Mouse (Mus musculus) inflammation-experienced regulatory T-cells, adult 6 months (primary cell): ENCODE measurements around the gene Chd3. TPM values are rescaled to one million over a fixed set of nuclear protein-coding genes. Genes with fewer than 3 reads are reported as not detected.
"Not testable (repeated sequence)": the region's sequence is repeated elsewhere in the genome, so short reads cannot be mapped to it uniquely, and the experiment has no call there.

Experiments used
- ATAC-seq: one replicate; pipeline ENCODE4 v1.8.0; 2017
- polyA plus RNA-seq, 3 experiments: library from polyadenylated mRNA; unstranded; fragments of 100-300 nt; shearing (Covaris generic); gene quantifications; one replicate each; pipeline ENCODE4 v1.2.1; 2017

Gene Chd3
- polyA plus RNA-seq, 3 experiments from 2014 or later = 30.0 to 68.3 (median 60.9) TPM

GRCm38 (mm10) chr11:69318000-69318399, 51.2 kb downstream of the Chd3 start:
- not testable (repeated sequence) for ATAC-seq

GRCm38 (mm10) chr11:69316361-69316760, 52.8 kb downstream of the Chd3 start:
- ATAC-seq = no peak

GRCm38 (mm10) chr11:69311266-69311665, 57.9 kb downstream of the Chd3 start:
- no peak for ATAC-seq

GRCm38 (mm10) chr11:69306039-69306438, 63.2 kb downstream of the Chd3 start:
- no peak for ATAC-seq

GRCm38 (mm10) chr11:69305291-69305690, 63.9 kb downstream of the Chd3 start:
- ATAC-seq = no peak

- ATAC-seq = no peak
These were observed 66.4 kb downstream of the Chd3 start for GRCm38 (mm10) chr11:69302817-69303216.

GRCm38 (mm10) chr11:69298231-69298630, 71.0 kb downstream of the Chd3 start:
- no peak for ATAC-seq

GRCm38 (mm10) chr11:69297799-69298198, 71.4 kb downstream of the Chd3 start:
- no peak for ATAC-seq

GRCm38 (mm10) chr11:69295286-69295685, 73.9 kb downstream of the Chd3 start:
- no peak for ATAC-seq

Other genes starting within 250 kb of the Chd3 start
- gene Hes7, start 249.0 kb downstream of the Chd3 start, polyA plus RNA-seq = not detected
- under 1 TPM in 1 of 3 experiments, not detected in 2; 0.63 TPM for gene 9130213A22Rik, start 246.8 kb downstream of the Chd3 start, polyA plus RNA-seq
- under 1 TPM in 1 of 3 experiments, not detected in 2; 0.13 TPM for gene Aloxe3, start 243.5 kb downstream of the Chd3 start, polyA plus RNA-seq
- gene Alox12b, start 212.4 kb downstream of the Chd3 start, polyA plus RNA-seq = not detected
- gene Alox8, start 171.6 kb downstream of the Chd3 start, polyA plus RNA-seq = 1 to 10 TPM; 3.7 to 5.0 (median 3.9) TPM
- under 1 TPM; 0.14 to 0.38 (median 0.17) TPM for gene Gucy2e, start 132.4 kb downstream of the Chd3 start, polyA plus RNA-seq
- 1 to 10 TPM; 7.4 to 9.9 (median 7.5) TPM for gene Cntrob, start 45.6 kb downstream of the Chd3 start, polyA plus RNA-seq
- gene Trappc1, start 45.4 kb downstream of the Chd3 start, polyA plus RNA-seq = 100 to 1,000 TPM; 107 to 109 (median 107) TPM
- gene Kcnab3, start 43.1 kb downstream of the Chd3 start, polyA plus RNA-seq = 1 to 10 TPM in 1 of 3 experiments, under 1 TPM in 2; 0.34 to 2.0 (median 0.99) TPM
- 1 to 10 TPM; 2.5 to 5.9 (median 4.8) TPM for gene Rnf227, start 28.9 kb downstream of the Chd3 start, polyA plus RNA-seq
- 100 to 1,000 TPM; 108 to 130 (median 112) TPM for gene Naa38, start 26.1 kb upstream of the Chd3 start, polyA plus RNA-seq
- gene Cyb5d1, start 26.2 kb upstream of the Chd3 start, polyA plus RNA-seq = 10 to 100 TPM; 13.9 to 20.0 (median 18.4) TPM
- gene Tmem88, start 28.8 kb upstream of the Chd3 start, polyA plus RNA-seq = 1 to 10 TPM in 1 of 3 experiments, under 1 TPM in 2; 0.40 to 1.0 (median 0.74) TPM
- 10 to 100 TPM; 20.7 to 39.7 (median 35.5) TPM for gene Kdm6b, start 44.3 kb upstream of the Chd3 start, polyA plus RNA-seq
- gene Dnah2, start 179.7 kb upstream of the Chd3 start, polyA plus RNA-seq = under 1 TPM in 1 of 3 experiments, not detected in 2; 0.21 TPM
- under 1 TPM in 2 of 3 experiments, not detected in 1; 0.11 to 0.22 TPM for gene Efnb3, start 190.8 kb upstream of the Chd3 start, polyA plus RNA-seq
- 10 to 100 TPM; 22.0 to 32.2 (median 25.7) TPM for gene Wrap53, start 210.8 kb upstream of the Chd3 start, polyA plus RNA-seq
- 100 to 1,000 TPM; 193 to 355 (median 324) TPM for gene Trp53, start 211.0 kb upstream of the Chd3 start, polyA plus RNA-seq
- gene Atp1b2, start 236.5 kb upstream of the Chd3 start, polyA plus RNA-seq = under 1 TPM in 1 of 3 experiments, not detected in 2; 0.17 TPM
- gene Shbg, start 248.5 kb upstream of the Chd3 start, polyA plus RNA-seq = under 1 TPM in 1 of 3 experiments, not detected in 2; 0.40 TPM